Mouse (Mus musculus) left cerebral cortex, postnatal 25 days (tissue): ENCODE data around the gene Bri3bp. TPM values are rescaled to one million over a fixed set of nuclear protein-coding genes. Genes with fewer than 3 reads are reported as not detected.
A peak's percentile ranks its signal among the peaks of the same experiment; 100 is the strongest.
"Not testable (repeated sequence)": the region's sequence is repeated elsewhere in the genome, so short reads cannot be mapped to it uniquely, and the experiment has no call there.

Source experiments
- DNase-seq, 2 experiments: peaks; one replicate each; pipeline ENCODE4 v3.0.0; 2022; ENCODE audit warnings: low spot score in 2 of 2, mixed read lengths in 1 of 2
- intact Hi-C: fragments of 180-260 bp; cut with DNase I; formaldehyde crosslinking; loops from one replicate; pipeline ENCODE4 v1.15.1; 2025
- total RNA-seq, 2 experiments: library from RNA; stranded (reverse); gene quantifications; 2 replicates each; pipeline ENCODE4 v1.2.3; 2021

Bri3bp gene
- total RNA-seq, result 10 to 100 TPM; 92.5 to 95.3 TPM

DNA sequence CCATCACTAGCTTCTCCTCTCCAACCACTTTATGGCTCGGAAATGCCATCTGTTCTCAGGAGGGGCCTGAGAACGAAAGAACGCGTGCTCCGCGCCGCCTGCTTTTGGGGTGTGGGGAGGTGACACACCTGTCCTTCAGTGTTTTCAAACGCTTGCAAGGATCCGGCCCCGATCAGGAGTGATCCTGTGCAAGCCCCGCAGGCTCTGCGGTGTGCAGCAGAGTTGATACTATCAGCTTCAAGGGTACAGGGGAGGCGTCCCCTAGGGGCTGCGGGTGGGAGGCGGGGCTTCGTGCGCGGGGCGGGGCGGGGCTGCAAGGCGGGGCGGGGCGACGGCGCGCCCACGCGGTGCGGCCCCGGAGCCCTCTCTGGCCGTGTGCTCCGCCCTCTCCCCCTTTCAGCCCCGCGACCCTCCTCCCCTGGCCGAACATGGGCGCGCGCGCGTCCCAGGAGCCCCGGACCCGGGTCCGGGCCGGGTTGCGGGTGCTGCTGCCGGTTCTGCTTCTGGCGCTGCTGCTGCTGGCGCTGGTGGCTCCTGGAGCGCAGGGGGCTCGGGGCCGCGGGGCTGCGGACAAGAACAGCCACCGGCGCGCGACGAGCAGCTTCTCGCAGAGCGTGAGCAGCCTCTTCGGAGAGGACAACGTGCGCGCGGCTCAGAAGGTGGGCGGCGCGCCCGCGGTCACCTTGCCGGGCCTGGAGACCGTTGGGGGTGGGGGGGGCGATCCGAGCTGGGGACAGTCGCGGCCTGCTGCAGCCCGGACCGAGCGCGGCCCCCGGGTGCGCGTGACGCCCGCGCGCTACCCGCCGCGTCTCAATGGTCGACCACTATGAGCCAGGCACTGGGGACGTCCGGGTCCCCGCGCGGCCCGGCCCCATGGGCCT is at the start of gene Bri3bp:
Bri3bp (plus strand) TSS at position 335 of the 881 bp plus-strand sequence.
- intact Hi-C loops, result no loop called here
- peak; percentile 37 to 45 for DNase-seq

DNA sequence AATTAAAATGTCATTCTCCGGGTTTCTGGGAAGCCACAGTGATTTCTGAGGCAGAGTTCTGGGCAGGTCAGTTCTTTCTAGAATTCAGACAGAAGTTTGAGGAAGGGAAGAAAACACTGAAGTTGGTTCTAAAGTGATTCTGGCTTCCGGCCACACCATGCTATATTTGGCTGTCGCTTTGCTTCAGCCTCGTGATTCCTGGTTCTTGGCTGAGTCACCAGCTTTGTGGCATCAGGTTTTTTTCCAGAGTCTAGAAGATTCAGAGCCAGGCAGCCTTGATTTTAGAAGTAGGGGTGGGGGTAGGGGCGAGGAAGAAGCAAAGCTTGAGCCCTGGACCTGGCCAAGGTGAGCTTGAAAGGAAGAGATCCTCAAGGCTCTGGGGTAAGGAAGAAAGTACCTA is 49.8 kb upstream of the Bri3bp start:
- intact Hi-C loops, result loop anchor here (2.0 kb wide), 1 partner anchor 13 kb away; no protein-coding TSS in a partner anchor
- DNase-seq, result peak; percentile 86 to 97

GRCm38 (mm10) chr5:125392176-125392575 is 49.2 kb upstream of the Bri3bp start:
- DNase-seq, intact Hi-C loops: not testable (repeated sequence)

DNA sequence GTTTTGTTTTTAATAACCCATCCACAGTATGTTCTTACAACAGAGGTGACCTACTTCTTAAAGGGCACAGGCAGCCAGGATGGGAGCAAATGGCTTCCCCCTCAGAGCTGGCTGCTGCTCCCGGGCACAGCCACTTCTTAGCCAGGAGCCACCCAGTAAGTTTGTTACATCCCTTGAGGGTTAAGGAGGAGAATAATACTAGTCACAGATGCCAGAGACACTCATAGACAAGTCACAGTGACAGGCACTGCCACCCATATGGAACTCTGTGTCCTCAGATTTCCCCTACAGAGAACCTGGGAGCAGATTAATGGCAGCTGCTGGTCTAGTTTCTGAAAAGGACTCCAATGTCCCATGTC is 48.8 kb upstream of the Bri3bp start:
- intact Hi-C loops, result no loop called here
- DNase-seq, result no peak

DNA sequence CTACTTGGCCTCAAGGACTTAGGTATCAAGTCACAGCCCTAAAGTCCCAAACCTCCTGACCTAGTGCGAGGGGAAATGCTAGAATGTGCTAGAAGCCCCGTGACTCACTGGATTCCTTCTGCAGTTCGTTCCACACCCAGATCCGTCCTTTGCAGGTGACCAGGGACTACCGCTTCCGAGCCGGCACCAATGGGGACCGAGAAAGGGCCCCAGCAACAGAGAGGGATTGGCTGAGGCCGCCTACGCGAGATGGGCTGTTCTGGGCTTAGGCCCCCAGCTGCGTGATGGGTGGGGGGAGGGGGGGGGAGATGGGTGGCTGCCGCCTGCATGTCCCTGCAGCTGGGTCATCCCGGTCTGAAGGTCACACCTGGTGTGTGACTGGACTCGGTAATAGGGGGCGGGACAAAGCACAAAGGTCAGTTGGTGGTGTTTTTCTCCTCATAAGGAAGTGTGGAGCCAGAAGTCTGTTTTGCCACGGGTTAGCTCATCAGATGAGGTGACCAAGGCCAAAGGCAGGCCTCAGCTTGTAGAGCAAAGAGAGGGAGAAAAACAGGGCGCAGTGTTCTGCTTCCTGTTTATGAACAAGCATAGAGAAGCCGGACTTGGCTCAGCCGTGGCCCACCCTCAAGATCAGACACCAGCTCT is 48.3 kb upstream of the Bri3bp start:
- intact Hi-C loops, result no loop called here
- DNase-seq, result peak; percentile 96 to 98

GRCm38 (mm10) chr5:125393622-125394603 is 47.5 kb upstream of the Bri3bp start:
- intact Hi-C loops, result no loop called here
- DNase-seq, result peak; percentile 69 to 80

- DNase-seq, result no peak
Observed at GRCm38 (mm10) chr5:125395008-125395407, 46.4 kb upstream of the Bri3bp start.

DNA sequence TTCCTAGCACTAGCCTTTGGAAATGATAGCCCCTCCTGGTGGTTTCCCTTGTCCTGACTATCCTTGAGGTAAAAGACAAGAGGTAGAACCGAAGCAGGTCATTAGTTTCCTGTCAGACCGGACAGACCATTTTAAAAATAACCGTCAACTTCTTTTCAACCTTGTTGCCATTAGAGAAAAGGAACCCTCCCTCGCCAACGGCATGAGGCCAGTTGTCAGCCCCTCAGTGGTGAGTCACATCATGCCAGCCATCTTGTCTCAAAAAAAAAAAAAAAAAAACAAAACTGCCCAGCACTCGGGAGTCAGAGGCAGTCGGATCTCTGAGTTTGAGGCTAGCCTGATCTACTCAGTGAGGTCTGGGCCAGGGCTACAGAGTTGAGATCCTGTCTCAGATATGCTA is 40.5 kb upstream of the Bri3bp start:
- intact Hi-C loops, result no loop called here
- no peak for DNase-seq

More at GRCm38 (mm10) chr5:125395008-125395407, 46.4 kb upstream of the Bri3bp start:
- intact Hi-C loops, result no loop called here

GRCm38 (mm10) chr5:125402476-125402875 is 38.9 kb upstream of the Bri3bp start:
- intact Hi-C loops, result no loop called here

GRCm38 (mm10) chr5:125402991-125403390 is 38.4 kb upstream of the Bri3bp start:
- intact Hi-C loops, result no loop called here

More at GRCm38 (mm10) chr5:125402476-125402875, 38.9 kb upstream of the Bri3bp start:
- no peak for DNase-seq

GRCm38 (mm10) chr5:125403481-125404465 is 37.6 kb upstream of the Bri3bp start:
- peak; percentile 76 to 82 for DNase-seq
- intact Hi-C loops, result loop anchor here (2.0 kb wide), 1 partner anchor 13 kb away; the partner anchor contains the start of gene Ubc

More at GRCm38 (mm10) chr5:125402991-125403390, 38.4 kb upstream of the Bri3bp start:
- DNase-seq, result no peak

GRCm38 (mm10) chr5:125404536-125404902 is 36.8 kb upstream of the Bri3bp start:
- intact Hi-C loops, result loop anchor here (2.0 kb wide), 1 partner anchor 14 kb away; the partner anchor contains the start of gene Ubc
- no peak for DNase-seq

DNA sequence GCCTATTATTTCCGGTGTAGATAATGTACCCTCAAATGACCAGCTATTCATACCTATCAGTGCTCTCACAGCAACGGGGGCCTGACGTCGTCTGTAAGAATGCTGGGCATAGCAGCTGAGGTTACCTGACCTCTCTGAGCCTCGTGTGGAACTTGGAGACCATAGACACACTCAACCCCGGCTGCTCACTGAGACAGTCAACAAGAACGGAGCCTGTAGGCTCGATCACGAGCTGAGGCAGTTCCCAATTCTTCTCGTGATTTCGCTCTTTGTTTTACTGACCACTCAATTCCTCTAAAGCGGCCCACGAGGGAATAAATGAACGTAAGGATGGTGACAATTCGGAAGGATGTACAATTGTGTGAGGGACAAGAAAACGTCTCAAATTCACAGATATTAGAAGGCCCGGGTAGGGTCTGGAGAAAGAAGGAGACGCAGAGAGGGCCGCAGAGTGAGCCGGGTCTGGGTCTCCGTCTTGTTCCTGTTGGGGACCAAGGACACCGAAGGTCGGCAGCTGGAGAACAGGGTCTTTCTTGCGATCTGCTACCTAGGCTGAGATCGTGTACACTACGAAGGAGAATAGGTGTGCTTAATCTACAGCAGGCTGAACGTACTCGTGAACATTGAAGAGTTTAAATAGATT is 36.3 kb upstream of the Bri3bp start:
- intact Hi-C loops, result loop anchor here (2.0 kb wide), 1 partner anchor 14 kb away; the partner anchor contains the start of gene Ubc
- peak; percentile 76 to 77 for DNase-seq

- intact Hi-C loops, result loop anchor here (2.0 kb wide), 1 partner anchor 15 kb away; the partner anchor contains the start of gene Ubc
- peak; percentile 89 to 94 for DNase-seq
Observed at GRCm38 (mm10) chr5:125405546-125406248, 35.7 kb upstream of the Bri3bp start.

DNA sequence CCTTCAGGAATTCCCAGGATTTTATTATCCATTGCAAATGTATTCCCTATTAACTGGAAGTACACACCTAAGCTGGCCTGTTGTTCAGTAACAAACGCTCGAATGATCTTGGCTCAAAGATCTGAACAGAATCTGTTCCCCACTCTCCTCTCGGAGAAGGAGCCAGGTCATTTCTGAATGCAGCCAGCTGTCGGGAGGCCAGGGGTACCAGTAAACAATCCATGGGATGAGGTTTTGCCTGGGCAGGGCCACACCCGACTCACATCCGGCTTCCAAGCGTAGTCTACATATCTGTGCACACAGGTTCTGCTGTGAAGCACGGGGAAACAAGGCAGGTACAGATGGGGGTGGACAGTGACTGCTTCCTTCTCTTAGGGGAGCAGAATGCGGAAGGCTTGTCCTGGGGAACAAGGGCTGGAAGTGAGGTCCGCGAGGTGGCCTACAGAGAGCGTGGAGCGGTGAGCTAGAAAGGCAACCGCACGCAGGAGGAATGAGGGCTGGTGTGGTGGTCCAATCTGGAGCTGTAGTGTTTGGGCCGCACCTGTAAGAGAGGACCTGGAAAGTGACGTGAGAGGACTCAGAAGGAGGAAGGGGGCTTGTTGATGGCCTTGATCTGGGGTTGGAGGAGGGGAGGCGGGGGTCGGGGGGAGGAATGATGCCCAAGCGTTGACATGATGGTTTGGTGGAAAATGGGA is 34.9 kb upstream of the Bri3bp start:
- intact Hi-C loops, result no loop called here
- peak; percentile 67 to 71 for DNase-seq

DNA sequence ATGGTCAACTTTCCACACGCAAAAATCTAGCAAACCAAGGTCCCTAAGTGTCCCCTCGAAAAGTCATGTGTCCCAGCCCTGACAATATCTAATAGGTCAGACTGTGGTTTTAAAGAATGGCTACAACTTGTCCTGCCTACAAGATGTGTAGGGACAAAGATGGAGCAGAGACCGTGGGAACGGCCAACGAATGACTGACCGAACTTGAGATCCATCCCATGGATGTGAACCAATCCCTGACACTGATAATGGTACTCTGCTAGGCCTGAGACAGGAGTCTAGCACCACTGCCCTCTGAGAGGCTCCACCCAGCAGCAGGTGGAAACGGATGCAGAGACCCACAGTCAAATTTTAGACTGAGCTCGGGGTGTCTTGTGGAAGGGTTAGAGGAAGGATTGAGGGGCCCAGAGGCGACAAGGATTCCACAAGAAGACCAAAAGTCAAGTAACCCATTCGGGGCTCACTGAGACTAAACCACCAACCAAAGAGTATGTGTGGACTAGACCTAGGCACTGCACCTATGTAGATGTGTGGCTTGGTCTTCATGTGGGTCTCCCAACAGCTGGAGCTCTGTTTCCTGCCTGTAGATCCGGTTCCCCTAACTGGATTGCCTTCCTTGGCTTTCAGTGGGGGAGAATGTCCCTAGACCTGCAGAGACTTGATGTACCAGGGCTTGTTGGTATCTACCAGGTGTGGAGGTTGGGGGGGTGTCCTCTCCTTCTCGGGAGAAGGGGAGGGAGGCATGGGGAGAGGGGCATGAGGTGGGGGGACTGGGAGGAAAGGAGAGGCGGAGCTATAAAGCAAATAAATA is 34.1 kb upstream of the Bri3bp start:
- intact Hi-C loops, result no loop called here
- DNase-seq, result no peak
